Mouse (Mus musculus): Measurements from ENCODE around the gene Mroh8. TPM values are rescaled to one million over a fixed set of nuclear protein-coding genes. Genes with fewer than 3 reads are reported as not detected.
A peak's percentile ranks its signal among the peaks of the same experiment; 100 is the strongest.

Gene Mroh8
- polyA plus RNA-seq, 1 experiment from 2014 or later: 0.69 TPM

DNA sequence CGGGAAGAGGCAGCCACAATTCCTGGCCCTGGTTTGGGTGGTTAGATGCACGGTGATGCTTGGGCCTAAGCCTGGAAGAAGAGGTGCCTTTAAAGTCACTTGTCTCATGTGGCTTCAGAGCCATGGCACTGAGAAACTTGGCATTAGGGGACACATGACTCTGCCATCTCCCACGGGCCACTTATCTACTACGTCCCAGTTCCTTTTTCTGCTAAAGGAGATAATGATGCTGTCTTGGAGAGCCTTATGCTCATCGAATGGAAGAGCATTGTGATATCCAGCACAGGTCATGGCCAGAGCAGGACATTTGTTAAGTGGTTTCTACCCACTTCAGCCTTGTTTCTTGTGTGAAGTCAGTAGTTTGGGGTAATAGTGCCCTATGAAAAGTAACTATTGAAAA is 9.6 kb upstream of the Mroh8 start:
- no peak for ATAC-seq (ENCODE audit: insufficient number of reproducible peaks, low FRiP score, low TSS enrichment, low read depth)
- Histone ChIP-seq H3K4me2 (replicated peaks) (no peak overlapping the region), H3K4me3 (replicated peaks) (no peak overlapping the region), H3K27ac (replicated peaks) (no peak overlapping the region), H3K27me3 (no peaks in the 10 kb centered on the region), H3K9me3 (replicated peaks) (no peaks in the 10 kb centered on the region), H3K4me1 (no peaks in the 10 kb centered on the region), H3K36me3 (peaks cover 82% of the 10 kb centered on the region), H3K9ac (no peak overlapping the region)
- 87% methylated on average over 5 of the region's 5 CpGs for WGBS

DNA sequence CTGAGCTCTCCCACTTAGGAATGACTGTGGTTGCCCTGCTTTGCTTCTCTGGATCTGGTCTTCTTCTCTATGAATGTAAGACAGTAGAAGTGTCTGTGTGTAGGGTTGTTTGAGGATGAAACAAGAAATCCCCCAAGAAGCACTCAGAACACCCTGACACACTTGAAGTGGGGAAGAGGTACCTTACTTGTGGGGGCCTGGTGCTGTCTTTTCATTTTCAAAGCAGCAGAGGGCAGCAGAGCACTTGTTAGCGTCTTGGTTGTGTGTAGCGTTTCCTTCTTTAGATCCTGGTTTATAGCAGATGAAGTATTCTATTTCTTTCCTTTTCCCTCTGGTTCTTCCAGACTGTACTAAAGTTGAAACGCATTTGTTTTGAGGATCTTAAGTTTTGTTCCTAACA is 8.2 kb upstream of the Mroh8 start:
- Histone ChIP-seq H3K27ac (replicated peaks) (no peak overlapping the region), H3K36me3 (peaks cover 80% of the 10 kb centered on the region), H3K27me3 (no peaks in the 10 kb centered on the region), H3K9ac (no peak overlapping the region), H3K4me3 (replicated peaks) (no peak overlapping the region), H3K4me1 (no peaks in the 10 kb centered on the region), H3K9me3 (replicated peaks) (no peaks in the 10 kb centered on the region), H3K4me2 (replicated peaks) (no peak overlapping the region)
- no peak for ATAC-seq (ENCODE audit: insufficient number of reproducible peaks, low FRiP score, low TSS enrichment, low read depth)
- WGBS: 17% methylated on average over 3 of the region's 3 CpGs

DNA sequence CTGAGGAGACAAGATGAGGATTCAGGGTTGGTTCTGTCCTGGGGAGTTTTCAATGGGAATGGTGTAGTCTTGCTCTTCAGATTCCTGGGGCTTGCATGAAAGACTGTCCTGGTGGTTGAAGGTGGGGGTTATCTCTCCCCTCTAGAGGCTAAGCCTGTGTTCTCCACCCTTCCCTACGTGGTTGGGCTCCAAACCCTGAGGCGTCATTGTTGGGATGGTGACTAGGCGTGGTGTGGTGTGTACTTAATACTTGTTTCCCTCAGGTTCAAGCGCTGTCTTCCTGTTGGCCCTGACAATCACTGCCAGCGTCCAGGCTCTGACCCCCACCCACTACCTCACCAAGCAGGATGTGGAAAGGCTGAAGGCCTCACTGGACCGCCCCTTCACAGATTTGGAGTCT is 4.0 kb upstream of the Mroh8 start:
- Histone ChIP-seq H3K4me1 (peaks cover 16% of the 10 kb centered on the region), H3K4me2 (replicated peaks) (no peak overlapping the region), H3K9ac (no peak overlapping the region), H3K9me3 (replicated peaks) (no peaks in the 10 kb centered on the region), H3K27ac (replicated peaks) (no peak overlapping the region), H3K27me3 (no peaks in the 10 kb centered on the region), H3K36me3 (peaks cover 49% of the 10 kb centered on the region), H3K4me3 (replicated peaks) (no peak overlapping the region)
- no peak for ATAC-seq (ENCODE audit: insufficient number of reproducible peaks, low FRiP score, low TSS enrichment, low read depth)
- 86% methylated on average over 6 of the region's 6 CpGs for WGBS

DNA sequence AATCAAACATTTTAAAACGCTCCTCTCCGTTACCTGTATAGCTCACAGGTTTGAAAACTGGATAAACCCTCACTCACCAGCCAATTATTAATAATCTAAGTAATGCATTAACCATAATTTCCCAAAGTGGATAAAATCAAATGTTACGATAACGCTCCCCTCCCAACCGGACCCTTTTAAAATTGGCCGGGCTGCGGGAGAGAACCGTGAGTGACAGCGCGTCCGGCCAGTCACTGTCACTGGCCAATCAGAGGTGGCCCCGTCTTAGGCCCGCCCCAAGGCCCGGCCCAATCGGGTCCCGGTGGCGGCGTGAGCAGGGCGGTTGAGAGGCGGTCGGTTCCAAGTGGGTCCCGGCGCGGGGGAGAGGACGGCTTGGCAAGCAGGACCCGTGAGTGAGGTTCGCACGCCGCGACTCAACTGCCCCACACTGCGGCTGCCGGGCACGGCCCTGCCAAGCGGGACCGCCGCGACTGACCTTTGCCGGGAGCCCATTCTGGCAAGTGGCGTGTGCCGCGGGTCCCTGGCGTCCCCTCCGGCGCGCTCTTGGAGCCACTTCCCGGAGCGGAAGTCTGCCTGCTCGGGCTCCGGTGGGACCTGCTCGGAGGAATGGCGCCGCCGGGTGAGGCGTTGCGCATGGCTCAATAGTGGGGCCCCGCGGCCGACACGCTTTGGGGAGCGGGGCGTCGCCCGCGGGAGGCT is 483 bp downstream of the Mroh8 start, which contains the start of gene Rpn2:
TSS of gene Rpn2 (plus strand) at position 301 of the 699 bp plus-strand sequence.
- H3K27me3 ChIP-seq: no peaks in the 10 kb centered on the region
- peak within 1 kb of the TSS; percentile 100 for H3K4me3 ChIP-seq (replicated peaks)
- H3K4me2 ChIP-seq (replicated peaks): peak within 1 kb of the TSS; percentile 56
- peaks cover 14% of the 10 kb centered on the region; the same call in 1 of the 2 replicates for H3K36me3 ChIP-seq
- peak within 1 kb of the TSS; percentile 95 for H3K9ac ChIP-seq
- H3K4me1 ChIP-seq: peaks cover 19% of the 10 kb centered on the region
- peak within 1 kb of the TSS; percentile 97 for H3K27ac ChIP-seq (replicated peaks)
- H3K9me3 ChIP-seq (replicated peaks): no peaks in the 10 kb centered on the region
- under 1% methylated on average over 64 of the region's 64 CpGs for WGBS
- peak; percentile 100 for ATAC-seq (ENCODE audit: insufficient number of reproducible peaks, low FRiP score, low TSS enrichment, low read depth)

DNA sequence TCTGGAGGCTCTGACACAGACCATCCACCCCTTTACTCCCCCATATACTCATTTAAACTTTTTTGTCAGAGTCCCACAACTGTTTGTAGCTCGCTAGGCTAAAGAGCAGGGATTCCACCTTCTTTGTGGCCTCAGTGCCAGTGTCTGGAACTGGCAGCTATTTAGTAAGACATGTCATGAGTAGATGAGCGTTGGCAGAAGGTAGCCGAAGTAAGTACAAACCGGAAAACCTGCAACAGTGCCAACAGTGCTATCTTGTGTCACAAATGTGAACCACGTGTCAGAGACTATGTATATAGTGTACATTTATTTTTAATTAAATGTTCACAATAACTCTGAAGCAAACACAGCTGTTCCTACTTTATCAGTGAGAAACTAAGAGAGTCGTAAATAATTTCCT is 15.5 kb downstream of the Mroh8 start:
- H3K4me3 ChIP-seq (replicated peaks): no peak overlapping the region
- H3K36me3 ChIP-seq: no peaks in the 10 kb centered on the region
- no peak overlapping the region for H3K4me2 ChIP-seq (replicated peaks)
- H3K27me3 ChIP-seq: no peaks in the 10 kb centered on the region
- 43% methylated on average over 6 of the region's 6 CpGs for WGBS
- H3K4me1 ChIP-seq: no peaks in the 10 kb centered on the region
- H3K9me3 ChIP-seq (replicated peaks): no peaks in the 10 kb centered on the region
- H3K27ac ChIP-seq (replicated peaks): no peak overlapping the region
- H3K9ac ChIP-seq: no peak overlapping the region
- ATAC-seq (ENCODE audit: insufficient number of reproducible peaks, low FRiP score, low TSS enrichment, low read depth): no peak

DNA sequence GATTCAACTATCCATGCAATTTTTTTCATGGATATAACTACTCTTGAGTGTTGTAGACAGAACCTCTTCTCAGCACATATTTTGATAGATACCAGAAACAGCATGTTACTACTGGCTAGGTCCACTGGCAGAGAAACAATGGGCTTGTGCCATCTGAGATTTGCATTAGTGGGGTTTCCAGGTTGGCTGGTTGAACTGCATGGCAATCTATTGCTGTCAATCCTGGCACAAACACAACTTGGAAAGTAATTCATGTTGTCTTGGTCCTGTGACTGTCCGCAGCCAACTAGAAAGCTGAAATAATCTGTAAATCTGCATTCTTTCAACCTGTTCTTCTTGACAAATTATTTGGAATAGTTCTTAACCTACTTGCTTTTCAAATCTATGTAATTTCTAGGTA is 16.2 kb downstream of the Mroh8 start:
- H3K36me3 ChIP-seq: no peaks in the 10 kb centered on the region
- H3K9ac ChIP-seq: no peak overlapping the region
- no peak for ATAC-seq (ENCODE audit: insufficient number of reproducible peaks, low FRiP score, low TSS enrichment, low read depth)
- H3K4me3 ChIP-seq (replicated peaks): no peak overlapping the region
- H3K4me1 ChIP-seq: no peaks in the 10 kb centered on the region
- H3K9me3 ChIP-seq (replicated peaks): no peaks in the 10 kb centered on the region
- H3K4me2 ChIP-seq (replicated peaks): no peak overlapping the region
- WGBS: 64% methylated on average over 1 of the region's 1 CpGs
- H3K27ac ChIP-seq (replicated peaks): no peak overlapping the region
- H3K27me3 ChIP-seq: no peaks in the 10 kb centered on the region

DNA sequence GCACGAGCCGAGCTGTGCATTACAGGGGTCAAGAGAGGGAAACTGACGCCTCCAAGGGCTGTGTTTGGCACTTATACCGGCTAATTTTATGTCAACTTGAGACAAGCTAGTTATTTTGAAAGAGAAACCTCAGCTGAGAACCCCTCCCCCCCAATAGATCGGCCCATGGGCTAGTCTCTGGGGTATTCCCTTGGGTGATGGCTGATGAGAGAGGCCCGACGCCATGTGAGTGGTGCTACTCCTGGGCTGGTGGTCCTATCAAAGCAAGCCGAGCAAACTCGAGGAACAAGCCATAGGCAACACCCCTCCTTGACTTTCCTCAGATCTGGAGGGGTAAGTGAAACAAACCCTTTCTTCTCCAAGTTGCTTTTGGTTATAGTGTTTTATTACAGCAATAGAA is 16.8 kb downstream of the Mroh8 start:
- Histone ChIP-seq H3K4me2 (replicated peaks) (no peak overlapping the region), H3K27ac (replicated peaks) (no peak overlapping the region), H3K9me3 (replicated peaks) (no peaks in the 10 kb centered on the region), H3K36me3 (no peaks in the 10 kb centered on the region), H3K4me1 (no peaks in the 10 kb centered on the region), H3K27me3 (no peaks in the 10 kb centered on the region), H3K4me3 (replicated peaks) (no peak overlapping the region), H3K9ac (no peak overlapping the region)
- 56% methylated on average over 9 of the region's 9 CpGs for WGBS
- no peak for ATAC-seq (ENCODE audit: insufficient number of reproducible peaks, low FRiP score, low TSS enrichment, low read depth)

DNA sequence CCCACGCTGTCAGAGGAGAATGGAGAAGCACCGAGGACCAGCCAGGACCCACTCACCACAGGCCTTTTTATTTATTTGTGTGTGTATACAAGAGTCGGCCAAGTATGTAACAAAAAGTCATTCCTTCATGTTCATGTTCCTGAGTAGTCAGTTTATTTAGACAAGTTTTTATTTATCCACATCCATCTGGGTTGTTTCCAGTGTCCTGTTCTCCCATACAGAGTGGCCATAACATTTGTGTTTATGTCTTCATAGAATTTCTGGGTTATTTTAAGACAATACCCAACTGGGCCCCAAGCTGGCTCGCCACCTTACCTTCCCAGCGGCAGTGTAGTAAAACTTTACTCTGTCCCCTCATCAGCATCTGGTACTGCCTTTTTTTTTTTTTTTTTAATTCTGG is 17.4 kb downstream of the Mroh8 start:
- no peaks in the 10 kb centered on the region for H3K36me3 ChIP-seq
- H3K4me3 ChIP-seq (replicated peaks): no peak overlapping the region
- H3K4me2 ChIP-seq (replicated peaks): no peak overlapping the region
- H3K27me3 ChIP-seq: no peaks in the 10 kb centered on the region
- ATAC-seq (ENCODE audit: insufficient number of reproducible peaks, low FRiP score, low TSS enrichment, low read depth): no peak
- no peaks in the 10 kb centered on the region for H3K4me1 ChIP-seq
- H3K27ac ChIP-seq (replicated peaks): no peak overlapping the region
- no peaks in the 10 kb centered on the region for H3K9me3 ChIP-seq (replicated peaks)
- 73% methylated on average over 5 of the region's 5 CpGs for WGBS
- H3K9ac ChIP-seq: no peak overlapping the region

DNA sequence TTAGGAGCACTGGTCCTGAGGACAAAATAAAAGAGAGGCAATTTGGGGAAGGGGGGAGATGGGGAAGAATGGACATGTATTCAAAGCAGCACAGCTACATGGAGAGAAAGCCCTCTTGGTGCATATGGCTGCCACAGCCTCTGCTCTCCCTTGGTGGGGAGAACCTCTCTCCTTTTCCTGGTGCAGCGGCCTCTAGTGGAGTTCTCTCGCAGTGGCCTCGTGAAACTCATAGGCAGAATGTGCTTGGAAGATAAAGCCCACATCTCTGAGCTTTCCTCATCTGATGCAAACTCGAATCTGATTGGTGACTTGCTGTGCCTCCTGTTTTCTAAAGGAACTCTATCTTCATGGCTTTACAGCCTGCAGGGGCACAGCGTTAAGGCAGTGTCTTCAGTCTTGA is 19.6 kb downstream of the Mroh8 start:
- WGBS: 4% methylated on average over 5 of the region's 5 CpGs
- no peak overlapping the region for H3K4me2 ChIP-seq (replicated peaks)
- ATAC-seq (ENCODE audit: insufficient number of reproducible peaks, low FRiP score, low TSS enrichment, low read depth): no peak

DNA sequence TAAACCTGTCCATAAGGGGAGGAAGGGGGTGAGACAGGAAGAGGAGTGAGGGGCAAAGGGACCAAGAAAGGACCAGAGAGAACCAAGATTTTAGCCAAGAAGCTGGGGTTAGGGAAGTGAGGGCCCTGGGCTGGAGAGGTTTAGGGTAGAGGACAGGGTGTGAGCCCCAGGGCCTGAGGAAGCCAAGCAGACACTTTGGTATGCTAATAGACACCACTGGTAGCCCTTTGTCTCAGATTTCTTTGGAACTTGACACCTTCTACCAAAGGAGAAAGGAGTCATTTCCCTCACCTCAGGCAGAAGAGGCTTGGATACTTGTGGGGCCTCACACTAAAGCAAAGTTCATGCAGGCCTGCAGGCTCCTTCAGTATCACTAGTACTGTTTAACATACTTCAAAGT is 31.2 kb downstream of the Mroh8 start:
- no peak overlapping the region for H3K27ac ChIP-seq (replicated peaks)
- H3K36me3 ChIP-seq: no peaks in the 10 kb centered on the region
- no peaks in the 10 kb centered on the region for H3K27me3 ChIP-seq
- H3K9ac ChIP-seq: no peak overlapping the region
- ATAC-seq (ENCODE audit: insufficient number of reproducible peaks, low FRiP score, low TSS enrichment, low read depth): no peak
- no peak overlapping the region for H3K4me3 ChIP-seq (replicated peaks)
- no peaks in the 10 kb centered on the region for H3K9me3 ChIP-seq (replicated peaks)
- no peak overlapping the region for H3K4me2 ChIP-seq (replicated peaks)
- H3K4me1 ChIP-seq: no peaks in the 10 kb centered on the region

More for the DNA sequence above, 19.6 kb downstream of the Mroh8 start:
- Histone ChIP-seq H3K36me3 (no peaks in the 10 kb centered on the region), H3K27me3 (no peaks in the 10 kb centered on the region), H3K4me3 (replicated peaks) (no peak overlapping the region), H3K9ac (no peak overlapping the region), H3K4me1 (no peaks in the 10 kb centered on the region), H3K27ac (replicated peaks) (no peak overlapping the region), H3K9me3 (replicated peaks) (no peaks in the 10 kb centered on the region)

DNA sequence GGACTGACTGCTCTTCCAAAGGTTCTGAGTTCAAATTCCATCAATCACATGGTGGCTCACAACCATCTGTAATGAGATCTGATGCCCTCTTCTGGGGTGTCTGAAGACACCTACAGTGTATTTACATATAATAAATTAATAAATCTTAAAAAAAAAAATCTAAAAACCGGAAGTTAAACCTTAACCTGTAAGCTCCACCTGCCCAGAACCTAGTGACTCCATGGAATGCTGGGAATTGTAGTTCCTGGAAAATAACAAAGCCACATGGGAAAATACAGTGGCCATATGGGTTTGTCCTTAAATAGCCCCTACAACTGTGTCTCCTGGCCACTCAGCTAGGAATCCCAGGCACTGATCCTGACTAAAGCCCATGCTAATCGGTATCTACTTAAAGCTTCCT is 33.7 kb downstream of the Mroh8 start:
- H3K27ac ChIP-seq (replicated peaks): no peak overlapping the region
- H3K4me2 ChIP-seq (replicated peaks): no peak overlapping the region
- no peaks in the 10 kb centered on the region for H3K9me3 ChIP-seq (replicated peaks)
- H3K36me3 ChIP-seq: no peaks in the 10 kb centered on the region
- H3K4me3 ChIP-seq (replicated peaks): no peak overlapping the region
- no peak for ATAC-seq (ENCODE audit: insufficient number of reproducible peaks, low FRiP score, low TSS enrichment, low read depth)
- 72% methylated on average over 2 of the region's 2 CpGs for WGBS
- no peaks in the 10 kb centered on the region for H3K4me1 ChIP-seq
- H3K9ac ChIP-seq: no peak overlapping the region
- H3K27me3 ChIP-seq: no peaks in the 10 kb centered on the region

DNA sequence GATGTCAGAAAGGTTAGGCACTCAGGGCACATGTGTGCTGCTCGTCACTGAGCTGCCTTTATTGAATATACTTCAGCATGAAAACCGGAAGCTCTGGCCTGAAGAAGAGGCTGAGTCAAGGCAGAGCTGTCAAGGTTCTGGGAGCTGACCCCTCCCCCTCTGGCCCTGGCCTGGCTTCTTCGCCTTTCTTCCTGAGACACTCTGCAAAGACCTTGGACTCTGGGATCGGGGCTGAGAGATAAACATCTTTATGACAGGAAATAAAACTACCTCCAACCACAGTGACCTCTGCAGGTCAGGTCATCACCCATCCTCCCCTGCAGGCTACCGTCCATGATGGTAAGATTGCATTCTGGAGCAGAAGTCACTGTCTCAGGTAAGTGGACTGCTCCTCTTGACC is 34.3 kb downstream of the Mroh8 start:
- Histone ChIP-seq H3K9me3 (replicated peaks) (no peaks in the 10 kb centered on the region), H3K27ac (replicated peaks) (no peak overlapping the region), H3K9ac (no peak overlapping the region), H3K4me1 (no peaks in the 10 kb centered on the region), H3K4me3 (replicated peaks) (no peak overlapping the region), H3K36me3 (no peaks in the 10 kb centered on the region), H3K27me3 (no peaks in the 10 kb centered on the region), H3K4me2 (replicated peaks) (no peak overlapping the region)
- no peak for ATAC-seq (ENCODE audit: insufficient number of reproducible peaks, low FRiP score, low TSS enrichment, low read depth)
- WGBS: 47% methylated on average over 5 of the region's 5 CpGs
